Mouse (Mus musculus) cortical plate, adult 2 months (tissue): Measurements from ENCODE around the gene Rab26. TPM values are rescaled to one million over a fixed set of nuclear protein-coding genes. Genes with fewer than 3 reads are reported as not detected.
A peak's percentile ranks its signal among the peaks of the same experiment; 100 is the strongest.

Source experiments
- H3K27ac ChIP-seq: fragments of 200-500 bp; 2 replicates; pipeline ENCODE4 v1.5.1; 2012; ENCODE audit warnings: low read length, control low read depth, inconsistent platforms; ENCODE audit not compliant: insufficient read depth
- H3K4me1 ChIP-seq: fragments of 200-500 bp; 2 replicates; pipeline ENCODE4 v1.6.1; 2011; ENCODE audit warnings: low read length; ENCODE audit not compliant: control insufficient read depth, insufficient read depth
- H3K4me3 ChIP-seq: fragments of 200-500 bp; 2 replicates; pipeline ENCODE4 v1.5.1; 2011; ENCODE audit warnings: mild to moderate bottlenecking, low read length, control low read depth; ENCODE audit not compliant: insufficient read depth
- CTCF ChIP-seq: fragments of 200-500 bp; IDR thresholded peaks from 2 replicates; pipeline ENCODE4 v1.5.1; 2011; ENCODE audit warnings: mild to moderate bottlenecking, control low read depth, low read length; ENCODE audit not compliant: insufficient read depth; ENCODE audit errors: extremely low read depth
- POLR2A ChIP-seq: fragments of 200-500 bp; IDR thresholded peaks from 2 replicates; pipeline ENCODE4 v1.6.1; 2011; ENCODE audit warnings: mild to moderate bottlenecking, low read length, control low read depth; ENCODE audit not compliant: insufficient read depth; ENCODE audit errors: extremely low read depth
- polyA plus RNA-seq: library from polyadenylated mRNA; depleted of rRNA; stranded (reverse); fragments of >200 nt; gene quantifications from 2 replicates; pipeline ENCODE4 v1.2.3, GENCODE M21; 2012

Gene Rab26
- polyA plus RNA-seq, 1 experiment, result 97.3 TPM

DNA sequence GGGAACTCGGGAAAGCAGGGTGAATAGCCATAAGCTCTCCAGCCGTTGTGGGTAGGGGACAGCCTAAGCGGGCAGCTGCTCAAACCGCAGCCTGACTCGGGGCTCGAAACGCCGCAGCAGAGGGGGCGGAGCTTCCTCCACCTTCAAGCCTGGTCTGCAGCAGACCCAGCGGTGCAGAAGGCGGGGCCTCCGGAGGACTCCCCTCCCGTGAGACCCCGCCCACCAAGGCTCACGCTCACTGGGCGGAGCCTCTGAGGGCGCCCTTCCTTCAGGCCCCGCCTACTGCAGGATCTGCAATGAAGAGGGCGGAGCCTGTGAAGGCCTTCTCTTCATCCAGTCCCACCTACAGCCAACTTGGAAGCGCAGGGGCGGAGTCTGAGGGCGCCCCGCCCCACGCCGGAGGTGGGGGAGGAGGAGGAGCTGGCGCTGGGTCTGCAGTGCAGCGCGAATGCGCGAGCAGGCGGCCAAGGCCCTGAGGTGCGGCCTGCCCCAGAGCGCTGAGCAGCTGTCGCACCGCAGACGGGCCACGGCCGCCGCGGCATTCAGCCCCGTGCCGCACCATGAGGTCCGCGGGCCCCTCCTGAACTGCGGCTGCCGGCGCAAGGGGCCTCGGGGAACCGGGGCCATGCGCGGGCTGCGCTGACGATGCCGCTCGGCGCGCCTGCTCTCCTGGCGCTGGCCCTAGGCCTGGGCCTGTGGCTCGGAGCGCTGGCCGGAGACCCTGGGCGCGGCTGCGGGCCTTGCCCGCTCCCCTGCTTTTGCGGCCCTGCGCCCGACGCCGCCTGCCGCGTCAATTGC lies 15.8 kb upstream of the Rab26 start, which contains the start of gene Pkd1:
Pkd1 (plus strand) TSS at position 217 of the 798 bp plus-strand sequence.
- Histone ChIP-seq H3K27ac (peak within 1 kb of the TSS; percentile 99), H3K4me1 (peaks cover 6% of the 10 kb centered on the region; the same call in 1 of the 2 replicates), H3K4me3 (peak within 1 kb of the TSS; percentile 97)
- TF ChIP-seq CTCF (no peak), POLR2A (peak; percentile 93)

DNA sequence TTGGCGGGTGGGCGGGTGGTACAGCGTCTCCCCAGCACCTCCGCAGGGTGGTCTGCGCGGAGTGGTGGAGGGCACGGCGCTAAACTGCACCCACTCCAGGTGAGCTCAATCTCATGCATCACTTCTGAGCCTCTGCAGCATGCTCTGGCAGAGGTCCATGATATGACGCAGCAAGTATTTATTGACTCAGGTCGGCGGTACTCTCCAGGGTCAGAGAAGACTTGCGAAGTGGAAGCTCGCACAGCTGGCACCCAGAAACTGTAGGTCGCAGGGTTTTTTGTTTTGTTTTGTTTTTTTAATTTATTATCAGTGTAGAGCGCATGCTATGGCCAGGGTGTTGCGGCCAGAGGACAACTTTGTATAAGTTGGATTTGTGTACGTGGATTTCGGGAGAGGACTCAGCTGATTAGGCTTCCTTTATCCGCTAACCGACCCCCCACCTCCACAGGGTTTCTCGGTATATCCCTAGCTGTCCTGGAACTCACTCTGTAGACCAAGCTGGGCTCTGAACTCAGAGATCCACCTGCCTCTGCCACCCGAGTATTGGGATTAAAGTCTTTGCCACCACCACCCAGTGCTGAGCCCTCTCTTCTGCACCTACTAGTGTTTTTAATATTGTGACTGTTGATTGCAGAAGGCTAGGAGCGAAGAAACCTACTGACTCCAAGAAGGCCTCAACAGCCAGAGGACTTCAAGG lies 15.1 kb upstream of the Rab26 start:
- H3K27ac ChIP-seq, result peak overlapping the region; percentile 82
- H3K4me3 ChIP-seq, result peak overlapping the region; percentile 97
- TF ChIP-seq CTCF, result no peak
- 0 out of 2 replicates have a peak, but pooled peaks have one; percentile 9 for TF ChIP-seq POLR2A
- H3K4me1 ChIP-seq, result peaks cover 6% of the 10 kb centered on the region; the same call in 1 of the 2 replicates

DNA sequence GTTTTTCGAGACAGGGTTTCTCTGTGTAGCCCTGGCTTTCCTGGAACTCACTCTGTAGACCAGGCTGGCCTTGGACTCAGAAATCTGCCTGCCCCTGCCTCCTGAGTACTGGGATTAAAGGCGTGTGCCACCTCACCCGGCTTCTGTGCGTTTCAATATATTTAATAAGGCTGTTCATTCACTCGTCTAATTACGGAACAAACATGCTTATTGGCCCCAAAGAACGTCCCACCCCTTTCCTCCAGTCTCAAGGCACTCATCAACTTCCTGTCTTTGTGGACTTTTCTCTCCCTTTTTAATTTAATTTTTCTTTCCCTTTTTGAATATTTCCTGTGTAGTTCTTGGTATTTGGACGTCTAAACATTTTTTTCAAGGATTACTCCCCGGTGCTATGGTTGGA lies 14.4 kb upstream of the Rab26 start:
- H3K27ac ChIP-seq, result peak overlapping the region; percentile 82; the same call in 1 of the 2 replicates
- H3K4me3 ChIP-seq, result peak overlapping the region; percentile 97

DNA sequence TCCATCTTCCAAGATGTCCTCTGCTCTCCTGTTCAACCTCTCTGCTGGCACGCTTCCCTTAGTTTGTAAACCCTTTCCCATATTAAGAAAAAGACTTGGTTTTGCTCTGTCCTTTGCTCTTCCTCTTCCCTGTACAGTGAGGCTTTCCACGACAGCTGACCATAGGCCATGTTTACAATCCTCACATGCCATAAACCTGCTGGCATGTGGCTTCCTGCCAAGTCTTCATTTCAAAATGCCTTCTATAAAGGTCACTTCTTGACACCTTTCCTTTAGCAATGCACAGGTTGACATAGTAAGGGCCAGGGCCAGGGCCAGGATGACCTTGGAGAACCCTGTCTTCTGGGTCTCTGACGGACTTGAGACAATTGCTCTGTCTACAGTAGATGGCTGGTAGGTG lies 12.2 kb upstream of the Rab26 start:
- TF ChIP-seq POLR2A (no peak), CTCF (no peak)
- Histone ChIP-seq H3K27ac (no peak overlapping the region), H3K4me3 (no peak overlapping the region), H3K4me1 (no peaks in the 10 kb centered on the region)

More for the DNA sequence above, 14.4 kb upstream of the Rab26 start:
- TF ChIP-seq CTCF (no peak), POLR2A (no peak)
- peaks cover 6% of the 10 kb centered on the region; the same call in 1 of the 2 replicates for H3K4me1 ChIP-seq

DNA sequence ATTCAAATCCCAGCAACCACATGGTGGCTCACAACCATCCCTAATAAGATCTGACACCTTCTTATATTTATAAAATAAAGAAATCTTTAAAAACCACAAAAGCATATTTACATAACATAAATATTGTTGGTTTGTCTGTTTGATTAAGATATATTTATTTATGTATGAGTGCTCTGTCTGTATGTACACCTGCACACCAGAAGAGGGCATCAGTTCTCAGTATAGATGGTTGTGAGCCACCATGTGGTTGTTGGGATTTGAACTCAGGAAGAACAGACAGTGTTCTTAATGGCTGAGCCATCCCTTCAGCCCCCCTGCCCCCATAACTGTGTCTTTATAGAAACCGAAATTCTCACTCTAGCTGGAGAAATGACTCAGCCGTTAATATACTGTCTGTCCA lies 11.2 kb upstream of the Rab26 start:
- no peak overlapping the region for H3K4me3 ChIP-seq
- H3K27ac ChIP-seq, result no peak overlapping the region
- no peaks in the 10 kb centered on the region for H3K4me1 ChIP-seq
- TF ChIP-seq CTCF (no peak), POLR2A (no peak)

DNA sequence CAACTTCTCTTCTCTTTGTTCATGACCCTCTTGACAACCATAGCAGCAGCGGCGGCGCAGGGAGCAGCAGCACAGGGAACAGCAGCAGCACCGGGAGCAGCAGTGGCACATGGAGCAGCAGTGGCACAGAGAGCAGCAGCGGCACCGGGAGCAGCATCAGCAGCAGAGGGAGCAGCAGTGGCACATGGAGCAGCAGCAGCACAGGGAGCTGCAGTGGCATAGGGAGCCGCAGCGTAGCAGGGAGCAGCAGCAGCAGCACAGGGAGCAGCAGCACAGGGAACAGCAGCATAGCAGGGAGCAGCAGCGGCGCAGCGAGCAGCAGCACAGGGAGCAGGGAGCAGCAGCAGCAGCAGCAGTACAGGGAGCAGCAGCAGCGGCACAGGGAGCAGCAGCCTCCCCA lies 10.6 kb upstream of the Rab26 start:
- H3K27ac ChIP-seq, result no peak overlapping the region
- TF ChIP-seq CTCF, result no peak
- no peak for TF ChIP-seq POLR2A
- H3K4me1 ChIP-seq, result no peaks in the 10 kb centered on the region
- no peak overlapping the region for H3K4me3 ChIP-seq

DNA sequence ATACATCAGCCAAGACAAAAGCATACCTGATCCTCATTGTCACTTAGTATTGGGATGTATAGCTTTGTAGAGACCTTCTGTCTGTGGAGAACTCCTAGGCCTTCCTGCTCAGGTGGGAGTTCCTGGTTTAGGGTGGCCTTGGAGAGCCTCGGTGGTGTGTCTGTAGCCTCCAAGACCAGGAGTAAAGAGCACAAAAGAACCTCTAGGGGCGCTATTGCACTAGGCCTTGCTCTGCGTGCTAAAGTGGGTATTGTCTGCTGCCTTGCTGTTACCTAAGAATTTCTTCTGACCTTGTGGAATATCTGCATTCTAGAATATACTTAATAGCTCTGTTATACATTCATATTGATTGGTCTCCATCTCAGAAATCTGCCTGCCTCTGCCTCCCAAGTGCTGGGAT lies 6.4 kb upstream of the Rab26 start:
- Histone ChIP-seq H3K4me1 (peaks cover 12% of the 10 kb centered on the region), H3K27ac (no peak overlapping the region), H3K4me3 (no peak overlapping the region)
- TF ChIP-seq CTCF (peak; percentile 67), POLR2A (no peak)

DNA sequence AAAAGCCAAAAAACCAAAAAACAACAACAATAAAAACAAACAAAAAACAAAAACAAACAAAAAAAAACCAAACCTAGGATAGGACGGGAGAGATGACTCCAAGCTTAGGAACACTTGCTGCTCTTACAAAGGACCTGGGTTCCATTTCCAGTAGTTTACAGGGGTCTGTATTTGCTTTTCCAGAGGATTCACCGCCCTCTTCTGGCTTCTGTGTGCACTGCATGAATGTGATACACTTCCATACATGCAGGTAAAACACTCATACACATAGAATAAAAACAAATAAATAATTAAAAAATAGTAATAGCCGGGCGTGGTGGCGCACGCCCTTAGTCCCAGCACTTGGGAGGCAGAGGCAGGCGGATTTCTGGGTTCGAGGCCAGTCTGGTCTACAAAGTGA lies 4.9 kb upstream of the Rab26 start:
- no peak overlapping the region for H3K27ac ChIP-seq
- H3K4me3 ChIP-seq, result no peak overlapping the region
- peaks cover 14% of the 10 kb centered on the region for H3K4me1 ChIP-seq
- TF ChIP-seq POLR2A, result no peak
- peak; percentile 32; the same call in 1 of the 2 replicates for TF ChIP-seq CTCF

DNA sequence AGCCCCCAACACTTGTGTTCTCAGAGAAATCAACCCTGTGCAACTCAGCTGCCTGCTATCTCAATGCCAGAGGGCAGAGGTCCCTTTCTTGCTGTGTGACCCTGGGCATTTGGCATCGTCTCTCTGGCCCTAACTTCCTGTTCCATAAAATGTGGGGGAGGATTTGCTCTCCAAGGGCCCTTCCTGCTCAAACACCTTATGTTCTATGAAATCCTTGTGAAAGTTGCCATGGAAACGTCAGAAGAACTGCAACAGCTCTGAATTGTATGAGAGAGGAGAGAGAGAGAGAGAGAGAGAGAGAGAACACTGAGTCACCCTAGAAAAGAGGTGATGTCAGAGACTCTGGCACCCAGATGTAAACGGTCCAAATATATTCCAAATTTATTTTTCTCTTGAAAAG lies 3.5 kb upstream of the Rab26 start:
- H3K4me1 ChIP-seq, result peaks cover 16% of the 10 kb centered on the region
- TF ChIP-seq POLR2A, result no peak
- no peak for TF ChIP-seq CTCF
- H3K4me3 ChIP-seq, result no peak overlapping the region
- H3K27ac ChIP-seq, result peak overlapping the region; percentile 73

DNA sequence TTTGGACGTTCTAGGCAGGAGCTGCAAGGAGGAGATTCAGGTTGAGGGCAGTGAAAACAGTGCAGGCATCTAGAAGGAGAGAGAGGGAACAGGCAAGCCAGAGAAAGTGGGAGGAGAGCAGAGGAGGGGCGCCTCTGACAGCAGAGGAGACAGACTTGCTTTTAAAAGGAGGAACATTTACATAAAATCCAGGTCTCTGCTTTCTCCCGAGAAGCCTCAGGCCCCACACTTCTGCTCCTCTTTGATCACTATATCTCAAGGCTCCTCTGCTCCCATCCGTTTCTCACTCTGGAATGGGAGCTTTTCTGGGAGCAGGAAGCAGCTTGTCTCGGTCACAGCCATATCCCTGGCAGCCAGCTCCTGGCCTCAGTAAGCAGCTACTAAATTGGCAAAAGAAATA lies 1.3 kb upstream of the Rab26 start:
- Histone ChIP-seq H3K4me3 (no peak overlapping the region), H3K27ac (peak overlapping the region; percentile 45), H3K4me1 (peaks cover 19% of the 10 kb centered on the region)
- no peak for TF ChIP-seq CTCF
- peak; percentile 40; the same call in 1 of the 2 replicates for TF ChIP-seq POLR2A
